Mouse (Mus musculus): ENCODE results near the gene Olfr237-ps1. TPM values are rescaled to one million over a fixed set of nuclear protein-coding genes. Genes with fewer than 3 reads are reported as not detected.

Olfr237-ps1 gene
- not detected for total RNA-seq (2023)

GRCm38 (mm10) chr6:43146267-43146666, at the start of gene Olfr237-ps1:
TSS of gene Olfr237-ps1 (plus strand) at chr6:43146567.

DNA sequence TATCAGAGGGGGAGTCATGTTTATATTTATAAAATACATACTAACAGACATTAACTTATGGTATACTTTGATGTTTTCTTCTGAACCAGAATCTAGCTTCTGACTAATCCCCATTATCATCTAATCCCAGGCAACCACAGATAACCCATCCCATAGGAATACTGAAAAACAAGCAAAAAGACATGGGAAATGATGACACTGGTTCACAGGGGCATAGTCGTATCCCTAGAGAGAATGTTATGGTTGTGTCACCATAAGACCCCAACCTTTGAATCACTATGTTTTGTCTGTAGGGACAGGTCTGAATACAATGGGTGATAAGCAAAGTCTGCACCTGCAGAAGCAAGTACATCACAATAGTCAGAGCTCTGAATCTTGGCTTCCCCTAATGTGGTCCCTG, 40.3 kb upstream of the Olfr237-ps1 start, which contains the start of gene Olfr441:
Gene Olfr441, plus strand, starts transcription at position 301 of the 400 bp plus-strand sequence.

DNA sequence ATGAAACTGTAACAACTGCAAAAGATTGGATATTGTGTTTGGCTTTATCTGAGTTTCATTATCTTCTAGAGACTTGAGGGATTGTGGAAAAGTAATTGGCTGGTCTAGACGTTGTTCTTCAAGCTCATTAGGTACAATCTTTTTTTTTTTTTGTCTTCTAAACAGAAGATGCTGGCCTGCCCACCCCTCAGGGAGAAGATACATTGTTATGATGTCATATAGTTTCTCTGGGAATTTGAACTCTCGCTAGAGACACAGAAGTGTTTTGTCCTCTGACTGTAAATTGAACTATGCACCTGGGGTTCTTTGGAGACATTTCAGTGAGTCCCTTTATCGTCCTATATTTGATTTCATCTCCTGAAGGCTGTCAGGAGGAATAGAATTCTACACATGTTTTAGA, 16.6 kb downstream of the Olfr237-ps1 start, which contains the start of gene Olfr437:
Gene Olfr437, plus strand, starts transcription at position 301 of the 400 bp plus-strand sequence.

DNA sequence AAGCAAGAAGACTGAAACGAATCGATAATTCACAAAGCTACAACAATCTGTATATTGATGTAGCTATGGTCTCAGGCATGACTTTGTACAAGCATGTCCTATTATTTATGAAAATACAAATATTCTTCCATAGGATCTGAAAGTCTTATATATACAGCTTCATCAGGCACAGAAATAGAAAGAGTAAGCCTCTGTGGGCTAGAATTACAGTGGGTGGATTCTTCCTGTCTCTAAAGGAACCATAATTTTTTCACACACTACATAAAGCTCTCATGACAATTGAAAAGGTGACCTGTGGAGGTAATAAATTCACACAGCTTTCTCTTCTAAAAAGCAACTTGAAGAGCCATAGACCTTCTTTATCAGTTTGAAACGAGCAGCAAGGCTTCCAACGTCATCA, 25.5 kb downstream of the Olfr237-ps1 start, which contains the start of gene Olfr13:
Gene Olfr13, plus strand, starts transcription at position 301 of the 400 bp plus-strand sequence.

GRCm38 (mm10) chr6:43196781-43197180, 50.4 kb downstream of the Olfr237-ps1 start, which contains the start of gene Olfr435:
TSS of gene Olfr435 (plus strand) at chr6:43197146.

Other genes starting within 250 kb of the Olfr237-ps1 start
- gene Olfr447, start 237.7 kb upstream of the Olfr237-ps1 start, total RNA-seq (2023) = not detected
- not detected for gene Olfr446, start 225.2 kb upstream of the Olfr237-ps1 start, total RNA-seq (2023)
- gene Olfr444, start 197.5 kb upstream of the Olfr237-ps1 start, total RNA-seq (2023) = not detected
- gene Olfr441, start 40.2 kb upstream of the Olfr237-ps1 start, total RNA-seq (2023) = not detected
- not detected for gene Olfr437, start 16.7 kb downstream of the Olfr237-ps1 start, total RNA-seq (2023)
- gene Olfr13, start 25.6 kb downstream of the Olfr237-ps1 start, total RNA-seq (2023) = not detected
- not detected for gene Olfr435, start 50.6 kb downstream of the Olfr237-ps1 start, total RNA-seq (2023)
- not detected for gene Olfr434, start 66.5 kb downstream of the Olfr237-ps1 start, total RNA-seq (2023)
- gene Olfr47, start 85.0 kb downstream of the Olfr237-ps1 start, total RNA-seq (2023) = not detected
- 2.5 TPM for gene Arhgef5, start 119.0 kb downstream of the Olfr237-ps1 start, total RNA-seq (2023)
- not detected for gene Nobox, start 163.0 kb downstream of the Olfr237-ps1 start, total RNA-seq (2023)